Mouse (Mus musculus) thymus, postnatal 36 days (tissue): ENCODE results near the gene Parp3.
A peak's percentile ranks its signal among the peaks of the same experiment; 100 is the strongest.
"Not testable (repeated sequence)": the region's sequence is repeated elsewhere in the genome, so short reads cannot be mapped to it uniquely, and the experiment has no call there.

ENCODE experiments used
- DNase-seq, 2 experiments: peaks; one replicate each; pipeline ENCODE4 v3.0.0; 2022; ENCODE audit warnings: mixed read lengths in 2 of 2

Parp3 gene

GRCm38 (mm10) chr9:106476924-106477484 lies at the start of gene Parp3:
TSS of gene Parp3 (minus strand) at chr9:106476949.
- peak; percentile 97 to 99 for DNase-seq

- no peak for DNase-seq
These were observed 43.2 kb upstream of the Parp3 start for GRCm38 (mm10) chr9:106519909-106520308.

GRCm38 (mm10) chr9:106519433-106519832 lies 42.7 kb upstream of the Parp3 start:
- no peak for DNase-seq

GRCm38 (mm10) chr9:106514273-106514672 lies 37.5 kb upstream of the Parp3 start, which contains the start of gene Iqcf5:
TSS of gene Iqcf5 (plus strand) at chr9:106514573.
- DNase-seq, result no peak

GRCm38 (mm10) chr9:106513566-106513965 lies 36.8 kb upstream of the Parp3 start:
- DNase-seq, result no peak

GRCm38 (mm10) chr9:106512729-106513450 lies 36.1 kb upstream of the Parp3 start:
- DNase-seq, result no peak

- no peak for DNase-seq
These were observed 32.6 kb upstream of the Parp3 start for GRCm38 (mm10) chr9:106509356-106509755.

GRCm38 (mm10) chr9:106504246-106504645 lies 27.5 kb upstream of the Parp3 start:
- DNase-seq, result no peak

GRCm38 (mm10) chr9:106501846-106502245 lies 25.1 kb upstream of the Parp3 start:
- no peak for DNase-seq

- DNase-seq, result no peak
These were observed 22.9 kb upstream of the Parp3 start, which contains the start of gene Iqcf1 for GRCm38 (mm10) chr9:106499667-106500066. TSS of gene Iqcf1 (plus strand) at chr9:106499967.

- DNase-seq, result not testable (repeated sequence)
These were observed 10.9 kb upstream of the Parp3 start for GRCm38 (mm10) chr9:106487602-106488001.

- no peak for DNase-seq
These were observed 8.3 kb upstream of the Parp3 start for GRCm38 (mm10) chr9:106485076-106485475.

- no peak for DNase-seq
These were observed 6.9 kb upstream of the Parp3 start for GRCm38 (mm10) chr9:106483606-106484005.

- DNase-seq, result no peak
These were observed 6.4 kb upstream of the Parp3 start for GRCm38 (mm10) chr9:106483136-106483535.

- no peak for DNase-seq
These were observed 5.9 kb upstream of the Parp3 start for GRCm38 (mm10) chr9:106482578-106483115.

GRCm38 (mm10) chr9:106481676-106482075 lies 4.9 kb upstream of the Parp3 start:
- DNase-seq, result no peak

- DNase-seq, result no peak
These were observed 4.3 kb upstream of the Parp3 start for GRCm38 (mm10) chr9:106481075-106481474.

- DNase-seq, result no peak
These were observed 3.8 kb upstream of the Parp3 start for GRCm38 (mm10) chr9:106480541-106480940.

- peak in 1 of 2 experiments; percentile 6 for DNase-seq
These were observed 1.4 kb upstream of the Parp3 start for GRCm38 (mm10) chr9:106478101-106478500.

- peak in 1 of 2 experiments; percentile 8 for DNase-seq
These were observed 900 bp upstream of the Parp3 start for GRCm38 (mm10) chr9:106477649-106478048.

- peak; percentile 80 to 81 for DNase-seq
These were observed 486 bp downstream of the Parp3 start for GRCm38 (mm10) chr9:106476002-106476923.

- peak in 1 of 2 experiments; percentile 25 for DNase-seq
These were observed 1.1 kb downstream of the Parp3 start, which contains the start of gene Rrp9 for GRCm38 (mm10) chr9:106475663-106476001. TSS of gene Rrp9 (plus strand) at chr9:106475963.

- DNase-seq, result peak in 1 of 2 experiments; percentile 45
These were observed 1.7 kb downstream of the Parp3 start for GRCm38 (mm10) chr9:106475046-106475445.
